Mouse (Mus musculus) heart, embryonic 13.5 days (tissue): ENCODE measurements around the gene Folh1. TPM values are rescaled to one million over a fixed set of nuclear protein-coding genes. Genes with fewer than 3 reads are reported as not detected.
"Not testable (repeated sequence)": the region's sequence is repeated elsewhere in the genome, so short reads cannot be mapped to it uniquely, and the experiment has no call there.

ENCODE experiments used
- ATAC-seq: fragments of 200-750 bp; cut with Nextera tagmentation; 2 replicates; pipeline ENCODE4 v1.8.0; 2017; ENCODE audit warnings: moderate TSS enrichment; ENCODE audit not compliant: insufficient number of reproducible peaks, low FRiP score, low TSS enrichment; ENCODE audit errors: extremely low read depth
- H3K27ac ChIP-seq: fragments of 300-500 bp; sonication (generic); replicated peaks from 2 replicates; pipeline ENCODE4 v1.5.1; 2015; ENCODE audit warnings: moderate library complexity, mild to moderate bottlenecking, inconsistent platforms
- H3K27me3 ChIP-seq: fragments of 300-500 bp; sonication (generic); replicated peaks from 2 replicates; pipeline ENCODE4 v1.6.1; 2015; ENCODE audit warnings: mild to moderate bottlenecking, inconsistent platforms
- H3K36me3 ChIP-seq: fragments of 300-500 bp; sonication (generic); 2 replicates; pipeline ENCODE4 v1.6.1; 2015; ENCODE audit warnings: mild to moderate bottlenecking, inconsistent platforms
- H3K4me1 ChIP-seq: fragments of 300-500 bp; sonication (generic); 2 replicates; pipeline ENCODE4 v1.6.1; 2015; ENCODE audit warnings: inconsistent platforms
- H3K4me2 ChIP-seq: fragments of 300-500 bp; sonication (generic); 2 replicates; pipeline ENCODE4 v1.6.1; 2015; ENCODE audit warnings: inconsistent platforms, mild to moderate bottlenecking, moderate library complexity
- H3K4me3 ChIP-seq: fragments of 300-500 bp; sonication (generic); 2 replicates; pipeline ENCODE4 v1.5.1; 2015; ENCODE audit warnings: moderate library complexity, mild to moderate bottlenecking, inconsistent platforms
- H3K9ac ChIP-seq: fragments of 300-500 bp; sonication (generic); 2 replicates; pipeline ENCODE4 v1.6.1; 2015; ENCODE audit warnings: inconsistent platforms, mild to moderate bottlenecking, moderate library complexity
- H3K9me3 ChIP-seq: fragments of 300-500 bp; sonication (generic); 2 replicates; pipeline ENCODE4 v1.6.1; 2016; ENCODE audit warnings: inconsistent platforms
- WGBS: fragments of 180-500 bp; shearing (Covaris S2); methylation state at CpG from one replicate; pipeline ENCODE4 v1.1.7; 2015; ENCODE audit warnings: mixed read lengths; 5-methylcytosine and 5-hydroxymethylcytosine counted together
- polyA plus RNA-seq: library from polyadenylated mRNA; unstranded; fragments of >200 nt; fragmentation: Nextera tagmentation; extraction: Ambion mirVana; gene quantifications from 2 replicates; pipeline ENCODE4 v1.2.1, GENCODE M21; 2015

Gene Folh1
- polyA plus RNA-seq = 0.05 TPM in 1 of 2 replicates, not detected in the other

DNA sequence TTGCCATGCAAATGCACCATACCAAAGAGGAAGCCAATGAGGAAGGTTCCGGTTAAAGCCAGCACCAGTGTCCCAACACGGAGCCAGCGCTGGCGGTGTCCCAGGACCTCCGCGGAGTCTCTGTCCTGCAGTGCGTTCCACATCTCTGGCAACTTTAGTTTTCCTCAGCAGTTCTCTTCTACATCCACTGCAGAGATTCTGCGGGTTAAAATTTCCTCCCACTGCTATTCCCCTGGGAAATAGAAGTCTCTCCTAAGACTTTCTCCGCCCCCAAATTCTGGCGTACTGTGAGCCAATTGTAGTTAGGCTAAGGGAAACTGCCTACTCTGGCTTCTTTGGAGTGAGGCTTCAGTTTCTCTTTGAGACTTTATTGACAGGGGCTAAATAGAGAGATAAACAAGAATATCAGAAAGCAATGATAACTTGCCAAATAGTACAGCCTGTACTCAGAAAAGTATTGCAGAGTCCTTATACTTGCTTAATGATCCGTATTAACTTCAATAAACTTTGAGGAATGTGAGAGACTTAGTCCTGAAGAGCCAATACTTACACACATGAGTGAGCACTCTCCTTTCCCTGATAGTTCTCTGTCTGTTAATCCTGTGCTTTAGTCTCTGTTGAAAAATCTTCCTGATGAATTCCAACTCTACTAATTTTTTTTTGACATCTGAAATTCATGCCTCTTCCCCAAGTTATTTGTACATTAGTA lies at the start of gene Folh1:
Gene Folh1 (minus strand): TSS at position 327 of the 709 bp plus-strand sequence.
- no peak within 1 kb of the TSS for H3K27ac ChIP-seq
- 7% methylated on average over 11 of the region's 11 CpGs for WGBS
- H3K36me3 ChIP-seq = no peaks in the 10 kb centered on the region
- H3K4me3 ChIP-seq = peak within 1 kb of the TSS; percentile 40
- H3K4me1 ChIP-seq = peaks cover 7% of the 10 kb centered on the region
- H3K27me3 ChIP-seq = no peaks in the 10 kb centered on the region
- no peaks in the 10 kb centered on the region for H3K9me3 ChIP-seq
- H3K9ac ChIP-seq = 0 out of 2 replicates have a peak within 1 kb of the TSS, but pooled peaks have one; percentile 28
- peak within 1 kb of the TSS; percentile 67 for H3K4me2 ChIP-seq
- ATAC-seq = no peak

DNA sequence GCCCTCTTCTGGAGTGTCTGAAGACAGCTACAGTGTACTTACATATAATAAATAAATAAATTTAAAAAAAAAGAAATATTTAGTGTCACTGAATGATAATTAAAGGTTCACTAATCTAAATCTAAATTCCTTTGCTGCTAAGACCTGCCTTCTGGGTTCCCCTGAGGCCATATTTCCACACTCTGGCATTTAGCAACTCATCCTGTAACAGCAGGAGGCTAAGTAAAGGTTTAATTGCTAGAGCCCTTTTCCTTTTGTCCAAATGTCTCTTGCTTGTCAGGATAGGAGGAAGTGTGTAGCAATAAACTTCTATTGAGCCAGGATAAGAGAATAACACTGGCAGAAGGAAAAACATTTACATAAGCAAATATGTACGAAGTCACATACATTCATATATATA lies 40.7 kb upstream of the Folh1 start:
- no peaks in the 10 kb centered on the region for H3K27me3 ChIP-seq
- 58% methylated on average over 1 of the region's 1 CpGs for WGBS
- H3K9me3 ChIP-seq = no peaks in the 10 kb centered on the region
- no peak overlapping the region for H3K27ac ChIP-seq
- H3K4me3 ChIP-seq = no peak overlapping the region
- H3K4me2 ChIP-seq = no peak overlapping the region
- no peaks in the 10 kb centered on the region for H3K36me3 ChIP-seq
- no peak for ATAC-seq
- H3K9ac ChIP-seq = no peak overlapping the region
- no peaks in the 10 kb centered on the region for H3K4me1 ChIP-seq

DNA sequence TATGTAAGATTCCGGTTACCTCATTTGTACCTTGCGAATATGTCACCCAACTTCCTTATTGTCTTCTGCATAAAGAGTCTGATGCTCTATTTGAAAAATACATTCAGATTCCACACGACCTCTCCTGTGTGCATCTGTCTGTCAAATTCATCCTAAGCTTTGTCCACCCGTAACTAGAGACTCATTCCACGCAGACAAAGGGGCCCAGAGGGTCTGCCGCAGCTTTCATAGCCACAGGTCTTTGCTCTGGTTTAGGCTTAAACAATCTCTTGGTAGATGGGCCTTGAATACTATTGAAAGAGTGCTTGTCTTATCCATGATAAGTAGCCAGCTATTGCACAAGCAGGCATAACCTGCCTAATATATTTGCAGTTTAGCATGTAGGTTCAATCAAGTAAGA lies 40.0 kb upstream of the Folh1 start:
- not testable (repeated sequence) for H3K27ac ChIP-seq, H3K4me3 ChIP-seq, H3K36me3 ChIP-seq, H3K4me1 ChIP-seq, H3K9ac ChIP-seq, H3K4me2 ChIP-seq, H3K27me3 ChIP-seq, H3K9me3 ChIP-seq, ATAC-seq
- 74% methylated on average over 6 of the region's 6 CpGs for WGBS

DNA sequence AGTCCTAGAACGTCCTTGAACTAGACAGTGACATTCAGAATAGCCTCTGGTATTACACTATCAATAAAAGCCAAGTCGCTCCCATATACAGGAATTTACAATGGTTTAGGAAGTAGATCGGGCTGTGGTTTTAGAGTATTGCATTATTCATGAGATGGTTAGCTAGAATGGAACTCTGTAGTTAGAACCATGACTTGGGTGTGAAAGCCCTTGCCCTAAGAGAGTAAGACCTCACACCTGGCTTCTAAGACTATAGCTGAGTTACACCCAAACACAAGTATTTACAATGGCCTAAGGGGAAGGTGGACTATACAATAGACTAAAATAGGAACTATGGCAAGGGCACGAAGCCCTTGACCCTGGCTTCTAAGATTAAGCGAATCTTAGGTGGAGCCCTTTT lies 39.5 kb upstream of the Folh1 start:
- not testable (repeated sequence) for H3K27ac ChIP-seq, ATAC-seq, H3K4me3 ChIP-seq, H3K9me3 ChIP-seq, H3K4me2 ChIP-seq, H3K9ac ChIP-seq, H3K36me3 ChIP-seq, H3K4me1 ChIP-seq, H3K27me3 ChIP-seq
- WGBS = 64% methylated on average over 5 of the region's 5 CpGs

DNA sequence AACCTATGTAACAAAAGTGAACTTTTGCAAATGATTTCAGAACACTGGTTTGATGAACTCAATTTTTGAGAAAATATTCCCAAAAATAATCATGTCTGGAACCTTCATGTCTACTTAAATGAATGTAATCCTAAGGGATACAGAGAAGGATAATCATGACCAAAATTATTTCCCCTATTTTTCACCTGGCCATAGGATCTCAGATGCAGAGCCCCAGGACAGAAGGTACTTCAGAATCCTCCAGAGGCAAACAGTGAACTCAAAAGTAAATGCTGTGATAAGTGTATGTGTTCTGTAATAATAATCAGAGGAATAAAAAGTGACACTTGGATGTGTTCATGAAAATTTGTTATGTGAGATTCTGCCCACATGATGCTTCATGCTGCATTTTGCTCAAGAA lies 19.0 kb upstream of the Folh1 start, which contains the start of gene Vmn2r77:
Gene Vmn2r77 (plus strand): TSS at position 301 of the 400 bp plus-strand sequence.
- Histone ChIP-seq H3K27ac (no peak within 1 kb of the TSS), H3K4me1 (no peaks in the 10 kb centered on the region), H3K9me3 (no peaks in the 10 kb centered on the region; the same call in 1 of the 2 replicates), H3K4me2 (no peak within 1 kb of the TSS), H3K36me3 (no peaks in the 10 kb centered on the region), H3K9ac (no peak within 1 kb of the TSS), H3K27me3 (no peaks in the 10 kb centered on the region), H3K4me3 (no peak within 1 kb of the TSS)
- ATAC-seq = no peak

DNA sequence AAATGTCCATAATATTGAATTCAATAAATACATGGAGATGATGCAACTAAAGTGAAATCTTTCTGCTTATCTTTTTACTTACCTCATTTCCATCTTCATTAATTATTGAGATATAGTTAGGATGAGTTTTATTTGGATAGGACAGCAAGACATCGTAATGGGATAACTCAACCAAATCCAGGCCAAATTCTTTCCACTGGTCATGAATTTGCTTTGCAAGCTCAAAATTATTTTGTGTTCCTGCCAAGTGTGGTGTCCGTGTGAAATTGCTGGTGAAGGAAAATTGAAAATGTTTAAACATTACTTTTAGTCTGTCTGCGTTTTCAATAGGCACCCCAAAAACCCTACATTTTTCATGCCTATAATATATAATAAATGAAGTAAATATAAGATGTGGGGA lies 4.1 kb downstream of the Folh1 start:
- H3K36me3 ChIP-seq = no peaks in the 10 kb centered on the region
- H3K4me2 ChIP-seq = no peak overlapping the region
- no peak overlapping the region for H3K27ac ChIP-seq
- WGBS = 74% methylated on average over 3 of the region's 3 CpGs
- H3K4me3 ChIP-seq = no peak overlapping the region
- H3K27me3 ChIP-seq = no peaks in the 10 kb centered on the region
- H3K4me1 ChIP-seq = peaks cover 7% of the 10 kb centered on the region
- no peaks in the 10 kb centered on the region for H3K9me3 ChIP-seq
- no peak overlapping the region for H3K9ac ChIP-seq
- ATAC-seq = no peak

DNA sequence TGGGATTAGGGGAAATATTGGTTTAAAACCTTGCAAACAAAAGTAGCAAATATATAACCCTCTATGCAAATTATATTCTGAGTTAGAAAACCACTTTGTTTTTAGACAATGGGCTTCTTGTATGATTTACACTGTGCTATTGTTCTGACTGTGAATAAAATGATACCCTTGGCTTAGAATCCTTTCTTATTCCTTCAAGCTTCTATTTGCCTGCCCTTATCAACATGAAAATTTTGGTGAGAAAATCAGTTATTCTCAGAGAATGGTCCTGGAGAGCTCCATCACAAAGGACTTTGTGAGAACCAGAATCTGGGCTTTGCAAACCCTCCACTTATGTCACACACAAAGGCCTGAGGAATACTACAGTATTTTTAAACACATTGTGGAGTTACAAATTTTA lies 11.1 kb downstream of the Folh1 start:
- Histone ChIP-seq H3K4me3 (no peak overlapping the region), H3K9ac (no peak overlapping the region), H3K27me3 (no peaks in the 10 kb centered on the region), H3K4me1 (no peaks in the 10 kb centered on the region), H3K27ac (no peak overlapping the region), H3K4me2 (no peak overlapping the region), H3K9me3 (no peaks in the 10 kb centered on the region), H3K36me3 (no peaks in the 10 kb centered on the region)
- no peak for ATAC-seq

DNA sequence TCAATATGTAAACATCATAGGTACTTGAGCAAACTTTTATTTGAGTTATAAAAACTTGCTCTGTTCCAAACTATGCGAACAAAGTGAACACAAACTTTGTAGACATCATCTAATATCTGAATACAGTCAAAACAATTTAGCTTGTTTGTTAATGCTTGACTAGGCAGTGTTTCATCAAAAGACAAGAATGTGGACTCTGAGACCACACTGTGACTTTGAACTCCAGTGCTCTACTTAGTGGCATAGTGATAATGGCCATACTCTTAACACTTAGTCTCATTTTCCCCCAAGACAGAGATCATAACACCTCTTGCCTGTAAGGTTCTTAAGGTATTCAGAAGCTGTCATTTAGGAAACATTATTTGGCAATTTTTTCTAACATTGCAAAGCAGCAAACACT lies 15.0 kb downstream of the Folh1 start:
- ATAC-seq = no peak
- Histone ChIP-seq H3K36me3 (no peaks in the 10 kb centered on the region), H3K27me3 (no peaks in the 10 kb centered on the region), H3K4me1 (no peaks in the 10 kb centered on the region), H3K9ac (no peak overlapping the region), H3K4me2 (no peak overlapping the region), H3K9me3 (no peaks in the 10 kb centered on the region), H3K4me3 (no peak overlapping the region), H3K27ac (no peak overlapping the region)
- WGBS = 75% methylated on average over 1 of the region's 1 CpGs

DNA sequence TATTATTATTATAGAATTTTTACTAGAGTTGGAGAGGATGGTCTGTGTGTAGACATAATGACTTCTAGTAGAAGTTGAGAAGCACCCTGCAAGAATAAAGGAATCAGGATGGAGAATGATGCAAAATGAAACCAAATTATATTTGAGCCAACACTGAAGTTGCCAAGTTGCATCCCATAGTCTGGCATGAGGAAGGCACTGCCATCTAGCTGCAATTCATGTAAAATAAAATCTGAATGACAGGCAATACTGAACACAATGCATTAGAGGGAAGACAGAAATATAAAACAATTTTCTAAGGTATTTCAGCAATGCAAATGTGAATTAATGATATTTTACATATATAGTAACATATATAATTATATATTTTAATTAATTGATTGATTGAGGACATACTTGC lies 50.7 kb downstream of the Folh1 start:
- Histone ChIP-seq H3K4me2 (no peak overlapping the region), H3K27ac (no peak overlapping the region), H3K4me3 (no peak overlapping the region), H3K36me3 (no peaks in the 10 kb centered on the region), H3K27me3 (no peaks in the 10 kb centered on the region), H3K4me1 (no peaks in the 10 kb centered on the region), H3K9me3 (no peaks in the 10 kb centered on the region), H3K9ac (no peak overlapping the region)
- no peak for ATAC-seq

DNA sequence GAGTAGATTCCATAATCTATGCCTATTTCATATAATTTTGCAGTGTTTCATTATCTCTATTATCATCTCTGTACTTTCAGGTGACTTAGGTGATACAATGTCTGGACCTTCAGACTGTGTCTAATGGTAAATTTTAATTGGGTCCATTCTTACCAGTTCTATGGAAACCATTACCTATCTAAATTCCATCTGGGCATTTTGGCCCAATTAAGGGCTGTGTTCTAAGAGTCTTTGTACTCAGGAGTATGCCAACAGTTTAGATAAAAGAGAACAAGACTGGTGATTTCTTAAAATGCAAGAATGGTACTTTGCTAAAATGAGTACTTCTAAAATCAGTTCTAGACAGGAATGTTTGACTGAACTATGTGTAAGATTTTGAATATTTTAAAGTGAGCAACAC lies 87.7 kb downstream of the Folh1 start, which contains the start of gene Olfr292:
Gene Olfr292 (plus strand): TSS at position 301 of the 400 bp plus-strand sequence.
- H3K9me3 ChIP-seq = no peaks in the 10 kb centered on the region; the same call in 1 of the 2 replicates
- H3K36me3 ChIP-seq = no peaks in the 10 kb centered on the region

More for the DNA sequence above, 87.7 kb downstream of the Folh1 start, which contains the start of gene Olfr292:
- no peaks in the 10 kb centered on the region for H3K27me3 ChIP-seq
- no peak within 1 kb of the TSS for H3K4me2 ChIP-seq
- H3K4me3 ChIP-seq = no peak within 1 kb of the TSS
- H3K9ac ChIP-seq = no peak within 1 kb of the TSS
- H3K27ac ChIP-seq = no peak within 1 kb of the TSS
- H3K4me1 ChIP-seq = no peaks in the 10 kb centered on the region
- ATAC-seq = no peak
